Mouse (Mus musculus) left cerebral cortex, adult 11 months (tissue): Measurements from ENCODE around the gene Ahsg.
"Not testable (repeated sequence)": the region's sequence is repeated elsewhere in the genome, so short reads cannot be mapped to it uniquely, and the experiment has no call there.

ENCODE experiments used
- DNase-seq: peaks from one replicate; pipeline ENCODE4 v3.0.0; 2022; ENCODE audit warnings: low spot score

Gene Ahsg

GRCm38 (mm10) chr16:22941825-22942476 is 50.9 kb downstream of the Ahsg start:
- DNase-seq = not testable (repeated sequence)

GRCm38 (mm10) chr16:22947371-22947770 is 56.3 kb downstream of the Ahsg start:
- DNase-seq = no peak
